Mouse (Mus musculus) natural killer cell, adult 2 months (primary cell): ENCODE measurements around the gene Ubr3.
A peak's percentile ranks its signal among the peaks of the same experiment; 100 is the strongest.
"Not testable (repeated sequence)": the region's sequence is repeated elsewhere in the genome, so short reads cannot be mapped to it uniquely, and the experiment has no call there.

Experiments used
- DNase-seq, 2 experiments: peaks; one replicate each; pipeline ENCODE4 v3.0.0; 2022; ENCODE audit warnings: low spot score in 2 of 2

The Ubr3 gene

GRCm38 (mm10) chr2:69907394-69907793, 10.3 kb downstream of the Ubr3 start:
- DNase-seq, result not testable (repeated sequence)

- no peak for DNase-seq
These were observed 15.8 kb downstream of the Ubr3 start for GRCm38 (mm10) chr2:69912801-69913200.

- no peak for DNase-seq
These were observed 20.3 kb downstream of the Ubr3 start for GRCm38 (mm10) chr2:69917301-69917700.

- no peak for DNase-seq
These were observed 27.9 kb downstream of the Ubr3 start for GRCm38 (mm10) chr2:69924943-69925342.

- DNase-seq, result no peak
These were observed 39.3 kb downstream of the Ubr3 start for GRCm38 (mm10) chr2:69936331-69936730.

- DNase-seq, result no peak
These were observed 42.2 kb downstream of the Ubr3 start for GRCm38 (mm10) chr2:69939226-69939625.

- no peak for DNase-seq
These were observed 42.6 kb downstream of the Ubr3 start for GRCm38 (mm10) chr2:69939649-69940048.

- DNase-seq, result no peak
These were observed 44.5 kb downstream of the Ubr3 start for GRCm38 (mm10) chr2:69941391-69942030.

- DNase-seq, result no peak
These were observed 55.8 kb downstream of the Ubr3 start for GRCm38 (mm10) chr2:69952849-69953248.

GRCm38 (mm10) chr2:69955635-69956034, 58.6 kb downstream of the Ubr3 start:
- no peak for DNase-seq

- no peak for DNase-seq
These were observed 60.6 kb downstream of the Ubr3 start for GRCm38 (mm10) chr2:69957622-69958021.

GRCm38 (mm10) chr2:69974896-69975295, 77.8 kb downstream of the Ubr3 start:
- no peak for DNase-seq

- DNase-seq, result no peak
These were observed 92.2 kb downstream of the Ubr3 start for GRCm38 (mm10) chr2:69989224-69989623.

GRCm38 (mm10) chr2:69990647-69991046, 93.6 kb downstream of the Ubr3 start:
- DNase-seq, result no peak

- not testable (repeated sequence) for DNase-seq
These were observed 97.2 kb downstream of the Ubr3 start for GRCm38 (mm10) chr2:69994082-69994736.

GRCm38 (mm10) chr2:69994779-69995178, 97.7 kb downstream of the Ubr3 start:
- DNase-seq, result peak in 1 of 2 experiments; percentile 2

- DNase-seq, result no peak
These were observed 102.2 kb downstream of the Ubr3 start for GRCm38 (mm10) chr2:69999097-69999770.

GRCm38 (mm10) chr2:70000316-70000715, 103.3 kb downstream of the Ubr3 start:
- DNase-seq, result no peak

GRCm38 (mm10) chr2:70006492-70006891, 109.4 kb downstream of the Ubr3 start:
- DNase-seq, result no peak

GRCm38 (mm10) chr2:70012941-70013340, 115.9 kb downstream of the Ubr3 start:
- no peak for DNase-seq

GRCm38 (mm10) chr2:70018236-70018635, 121.2 kb downstream of the Ubr3 start:
- no peak for DNase-seq

- no peak for DNase-seq
These were observed 127.4 kb downstream of the Ubr3 start for GRCm38 (mm10) chr2:70024454-70024853.

GRCm38 (mm10) chr2:70025711-70026110, 128.7 kb downstream of the Ubr3 start:
- no peak for DNase-seq
